Mouse (Mus musculus) urinary bladder, postnatal 14 days (tissue): ENCODE data around the gene Cab39.
A peak's percentile ranks its signal among the peaks of the same experiment; 100 is the strongest.
"Not testable (repeated sequence)": the region's sequence is repeated elsewhere in the genome, so short reads cannot be mapped to it uniquely, and the experiment has no call there.

Source experiments
- DNase-seq: peaks from one replicate; pipeline ENCODE4 v3.0.0; 2021; ENCODE audit warnings: low spot score

Cab39 gene

DNA sequence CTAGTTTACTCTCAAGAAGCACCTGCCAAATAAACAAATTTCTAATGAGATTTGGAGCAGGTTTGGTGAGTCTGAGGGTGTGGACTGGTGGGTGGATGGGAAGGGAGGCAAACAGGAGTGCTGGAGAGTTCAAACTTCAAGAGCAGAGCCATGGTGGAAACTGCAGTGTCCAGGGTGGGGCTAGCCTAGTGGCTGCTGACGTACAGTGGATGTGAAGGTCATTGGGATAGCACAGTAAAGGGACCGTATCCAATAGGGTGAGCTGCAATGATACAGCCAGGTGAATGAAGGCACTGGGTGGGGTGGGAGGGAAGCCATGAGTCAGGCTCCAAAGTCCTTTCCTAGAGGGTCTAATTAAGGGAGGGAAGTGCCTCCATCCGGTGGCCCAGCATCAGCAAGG lies 2.7 kb upstream of the Cab39 start:
- no peak for DNase-seq

DNA sequence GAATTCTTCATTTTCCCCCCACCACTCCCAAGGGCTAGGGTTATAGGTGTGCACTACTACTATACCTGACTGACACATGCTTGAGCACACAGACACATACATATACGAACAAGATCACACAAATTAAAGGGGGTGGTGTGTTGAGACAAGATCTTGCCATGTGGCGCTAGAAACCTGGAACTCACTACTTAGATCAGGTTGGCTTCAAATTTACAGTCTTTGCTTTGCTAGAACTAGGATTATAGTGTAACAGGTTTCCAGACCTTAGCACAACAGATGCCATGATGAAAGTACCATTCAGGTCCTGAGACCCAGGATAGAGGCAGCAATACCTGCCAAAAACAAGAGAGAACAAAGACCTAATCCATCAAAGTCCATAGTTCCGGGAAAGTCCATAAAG lies 1.8 kb upstream of the Cab39 start:
- DNase-seq = no peak

DNA sequence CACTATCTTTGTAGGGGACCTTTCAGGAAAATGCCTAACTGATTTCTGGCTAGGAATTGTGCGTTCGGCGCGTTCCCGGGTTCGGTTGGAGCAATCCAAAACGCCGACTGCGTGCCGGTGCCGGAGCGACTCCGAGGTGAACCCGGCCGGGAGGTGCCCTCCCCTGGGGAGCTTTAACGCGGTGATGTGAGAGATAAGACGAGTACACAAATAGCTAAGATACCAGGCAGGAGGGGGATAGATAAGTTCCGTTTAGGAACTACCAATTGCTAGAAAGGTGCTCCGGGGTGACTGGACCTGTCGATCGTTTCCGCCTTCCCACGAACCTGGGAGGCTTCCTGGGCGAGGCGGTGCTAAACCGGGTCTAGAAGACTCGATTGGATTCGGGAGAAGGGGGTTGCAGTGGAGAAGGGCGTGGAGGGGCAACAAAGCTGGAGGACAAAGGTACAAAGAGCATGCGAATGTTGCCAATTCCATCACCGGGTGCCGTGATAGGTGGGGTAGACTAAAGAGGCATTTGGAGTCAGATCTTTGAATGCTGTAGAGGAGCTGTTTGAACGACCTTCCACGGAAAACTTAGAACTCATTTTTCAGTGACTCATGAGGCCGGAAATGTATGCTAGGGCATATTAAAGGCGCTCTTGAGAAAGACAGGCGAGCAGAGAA lies 998 bp downstream of the Cab39 start:
- peak; percentile 66 for DNase-seq

DNA sequence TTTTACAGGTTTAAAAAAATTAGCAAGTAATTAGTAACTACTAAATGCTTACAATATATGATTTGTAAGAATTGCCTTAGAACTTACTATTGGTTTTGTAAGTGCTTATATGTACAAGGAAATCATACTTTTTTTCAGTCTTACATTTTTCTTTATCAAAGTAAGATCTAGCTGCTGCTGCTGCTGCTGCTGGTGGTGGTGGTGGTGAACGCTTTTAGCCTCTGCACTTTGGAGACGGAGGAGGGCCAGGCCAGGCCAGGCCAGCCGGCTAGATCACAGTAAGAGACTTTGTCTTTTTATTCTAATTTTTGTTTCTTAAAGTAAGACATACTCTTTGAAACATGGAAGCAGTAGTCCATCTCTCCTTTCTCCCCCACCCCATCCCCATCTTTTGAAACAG lies 2.0 kb downstream of the Cab39 start:
- DNase-seq = no peak

DNA sequence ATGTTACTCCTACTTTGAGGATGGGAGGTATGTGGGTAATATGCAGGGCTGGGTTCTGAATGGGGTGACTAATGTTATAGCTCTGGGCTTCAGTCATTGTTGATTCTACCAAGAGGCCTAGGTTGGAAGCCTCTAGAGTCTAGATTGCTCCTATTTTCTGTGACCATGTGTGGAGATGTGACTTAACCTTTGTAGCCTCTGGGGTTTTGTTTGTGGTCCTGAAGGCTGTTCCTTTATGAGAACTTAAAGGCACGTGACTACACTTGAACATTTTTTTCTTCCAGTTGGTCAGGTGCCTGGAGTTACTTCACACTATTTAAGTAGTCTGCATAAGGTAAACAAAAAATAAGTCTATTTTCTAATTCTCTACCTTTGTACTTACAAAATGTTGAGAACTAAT lies 6.5 kb downstream of the Cab39 start:
- no peak for DNase-seq

DNA sequence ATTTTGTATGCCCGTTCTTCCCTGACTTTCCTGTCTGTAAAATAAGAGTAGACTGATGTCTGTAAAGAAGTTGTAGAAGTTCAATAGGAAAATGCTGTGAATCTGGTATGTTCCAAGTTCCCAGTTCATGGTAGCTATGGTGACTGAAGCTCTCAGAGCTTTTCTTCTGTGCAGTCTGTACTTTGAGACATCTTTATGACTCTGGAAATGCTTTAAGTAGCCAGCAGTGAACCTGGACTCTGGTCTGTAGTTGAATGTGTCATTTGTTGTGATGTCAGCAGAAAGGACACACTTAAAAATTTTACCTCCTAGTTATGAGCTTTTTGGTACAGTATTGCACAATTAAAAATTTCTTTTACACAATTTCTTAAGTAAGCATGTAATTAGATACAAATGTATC lies 9.3 kb downstream of the Cab39 start:
- DNase-seq = no peak

DNA sequence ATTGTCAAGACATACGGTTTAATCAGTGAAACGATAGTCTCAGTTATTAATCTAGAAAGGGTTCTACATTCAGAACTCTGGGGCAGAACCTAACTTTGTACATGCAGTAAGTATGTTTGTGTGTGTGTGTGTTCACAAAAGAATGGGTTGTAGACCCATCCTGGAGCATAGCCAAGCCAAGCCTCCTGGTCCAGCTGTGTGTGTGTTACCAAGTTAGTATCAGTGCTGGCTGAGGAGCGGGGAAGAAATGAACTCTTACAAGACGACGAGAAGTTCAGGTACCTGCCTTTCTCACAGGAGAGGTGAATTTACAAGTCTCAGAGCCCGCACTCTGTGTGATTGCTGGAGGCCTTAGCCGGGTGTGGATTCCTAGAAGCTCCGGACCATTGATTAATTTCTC lies 11.3 kb downstream of the Cab39 start:
- no peak for DNase-seq

DNA sequence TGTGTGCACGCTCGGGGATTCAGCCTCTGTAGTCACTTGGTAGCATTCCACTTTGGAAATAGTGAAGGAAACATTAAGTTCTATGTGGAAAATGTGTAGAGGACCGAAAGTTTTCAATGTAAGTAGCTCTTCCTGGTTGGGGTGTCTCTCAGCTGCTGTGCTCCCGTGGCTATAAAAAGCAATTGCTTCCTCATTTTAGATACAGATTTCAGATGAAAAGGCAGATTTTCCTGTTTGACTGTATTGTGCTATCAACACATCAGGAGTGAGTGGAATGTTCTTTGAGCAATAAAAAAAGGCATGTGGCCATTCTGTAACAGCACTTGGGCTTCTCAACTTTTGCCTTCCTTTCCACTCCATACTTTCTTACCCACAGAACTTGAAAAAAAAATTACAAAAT lies 16.0 kb downstream of the Cab39 start:
- no peak for DNase-seq

DNA sequence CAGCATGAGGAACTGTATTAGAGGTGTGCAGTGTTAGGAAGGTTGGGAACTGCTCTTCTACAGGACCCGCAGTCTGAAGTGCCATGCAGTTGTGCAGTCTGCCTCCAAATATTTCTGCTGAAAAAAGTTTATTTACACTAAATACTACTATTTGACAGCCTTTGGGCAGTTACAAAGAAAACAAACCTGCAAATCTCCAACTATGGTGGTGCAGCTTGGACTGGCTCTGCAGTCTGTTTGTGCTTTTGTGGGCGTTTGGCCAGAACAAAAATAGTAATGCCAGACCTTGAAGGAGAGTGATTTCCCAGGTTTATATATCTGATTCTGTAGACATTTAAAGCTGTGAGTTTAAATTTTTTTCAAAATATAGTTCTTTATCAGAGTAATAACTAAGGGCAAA lies 17.1 kb downstream of the Cab39 start:
- no peak for DNase-seq

DNA sequence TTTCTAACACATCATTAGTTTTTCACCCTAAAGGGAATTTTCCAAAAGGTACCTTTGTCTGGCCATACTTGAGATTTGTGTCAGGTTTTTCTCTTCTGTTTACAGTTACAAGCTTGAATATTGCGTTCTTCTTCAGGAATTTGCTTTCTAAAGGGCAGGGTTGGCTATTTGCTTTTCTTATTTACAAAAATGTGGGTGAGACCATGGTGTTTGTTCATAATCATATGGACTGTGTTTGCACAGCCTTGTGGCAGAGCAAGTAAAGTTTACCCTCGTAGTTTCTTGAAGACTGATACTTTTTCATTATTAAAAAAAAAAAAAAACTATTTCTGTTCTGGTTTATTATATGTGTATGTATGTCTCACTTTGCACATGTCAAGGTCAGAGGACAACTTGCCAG lies 17.5 kb downstream of the Cab39 start:
- no peak for DNase-seq

DNA sequence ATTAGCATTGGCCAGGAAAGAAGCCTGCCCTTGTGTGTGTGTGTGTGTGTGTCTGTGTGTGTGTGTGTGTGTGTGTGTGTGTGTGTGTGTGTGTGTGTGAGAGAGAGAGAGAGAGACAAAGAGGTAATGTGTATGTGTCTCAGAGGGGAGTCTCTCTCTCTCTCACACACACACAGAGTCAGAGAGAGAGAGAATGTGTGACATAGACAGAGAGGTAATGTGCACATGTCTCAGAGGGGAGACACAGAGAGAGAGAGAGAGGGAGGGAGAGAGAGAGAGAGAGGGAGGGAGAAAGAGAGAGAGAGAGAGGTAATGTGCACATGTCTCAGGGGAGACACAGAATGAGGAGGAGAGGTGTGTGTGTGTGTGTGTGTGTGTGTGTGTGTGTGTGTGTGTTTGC lies 21.0 kb downstream of the Cab39 start:
- DNase-seq = not testable (repeated sequence)

DNA sequence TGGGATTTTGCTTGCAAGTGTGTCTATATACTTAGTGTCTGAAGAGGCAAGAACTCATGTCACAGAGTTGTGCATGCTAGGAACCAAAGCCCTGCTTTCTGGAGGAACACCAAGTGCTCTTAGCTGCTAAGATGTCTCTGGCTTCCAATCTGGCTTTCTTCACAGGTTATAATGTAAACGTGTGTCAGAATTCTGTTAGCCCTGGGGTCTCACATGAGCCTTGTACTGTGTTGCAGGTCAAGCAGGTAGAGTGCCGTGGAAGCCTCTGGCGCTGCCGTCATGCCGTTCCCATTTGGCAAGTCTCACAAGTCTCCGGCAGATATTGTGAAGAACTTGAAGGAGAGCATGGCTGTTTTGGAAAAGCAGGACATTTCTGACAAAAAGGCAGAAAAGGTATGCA lies 24.9 kb downstream of the Cab39 start:
- DNase-seq = no peak

DNA sequence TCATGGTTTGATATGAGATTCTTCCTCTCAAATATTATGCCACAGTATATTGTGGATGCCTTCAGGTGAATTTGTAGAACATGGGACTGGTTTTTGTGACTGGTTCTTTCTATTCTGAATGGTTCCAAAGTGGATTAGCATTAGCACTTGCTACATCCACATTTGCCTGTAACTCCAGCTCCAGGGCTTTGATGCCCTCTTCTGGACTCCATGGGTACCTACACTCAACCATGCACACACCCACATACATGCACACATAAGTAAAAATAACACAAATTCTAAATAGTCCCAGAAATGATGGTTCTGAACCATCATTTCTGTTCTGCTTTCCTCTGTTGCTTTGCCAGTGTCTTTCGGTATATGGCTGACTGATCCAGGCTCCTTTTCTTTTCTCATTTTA lies 26.5 kb downstream of the Cab39 start:
- no peak for DNase-seq

DNA sequence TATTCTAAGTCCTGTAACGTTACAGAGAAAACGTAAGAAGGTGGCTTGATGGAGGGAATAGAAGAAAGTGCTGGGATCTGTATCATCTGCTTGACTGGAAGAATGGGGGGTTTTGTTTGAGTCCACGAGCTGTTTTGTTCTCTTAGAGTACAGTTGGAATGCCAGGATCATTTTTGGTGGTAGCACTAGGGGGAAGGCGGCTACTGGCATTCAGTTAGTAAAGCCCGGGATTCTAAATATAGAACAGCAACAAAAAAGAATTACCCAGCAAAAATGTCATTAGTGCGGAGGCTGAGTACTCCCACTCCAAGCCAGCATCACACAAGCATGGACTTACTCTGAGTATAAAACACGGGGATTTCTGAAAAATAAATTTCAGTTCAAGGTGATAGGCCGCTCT lies 29.0 kb downstream of the Cab39 start:
- DNase-seq = no peak

DNA sequence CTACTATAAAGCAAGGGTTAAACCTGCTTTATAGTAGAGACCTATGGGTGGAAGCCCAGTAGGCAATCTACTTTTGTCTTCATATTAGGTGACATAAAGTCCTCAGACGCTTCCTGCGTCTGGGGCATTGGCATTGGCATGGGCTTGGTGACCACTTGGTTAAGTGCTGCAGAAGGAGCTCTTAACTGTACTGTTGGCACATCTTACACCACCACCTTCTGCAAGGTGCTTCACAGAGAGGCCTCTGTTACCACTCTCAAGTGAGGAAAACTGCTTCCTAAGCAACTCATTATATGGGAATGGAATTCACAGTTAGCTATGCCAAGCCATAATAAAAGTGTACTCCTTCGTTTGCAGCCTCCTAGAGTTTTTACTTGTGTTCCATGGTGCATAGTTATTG lies 31.7 kb downstream of the Cab39 start:
- DNase-seq = no peak

DNA sequence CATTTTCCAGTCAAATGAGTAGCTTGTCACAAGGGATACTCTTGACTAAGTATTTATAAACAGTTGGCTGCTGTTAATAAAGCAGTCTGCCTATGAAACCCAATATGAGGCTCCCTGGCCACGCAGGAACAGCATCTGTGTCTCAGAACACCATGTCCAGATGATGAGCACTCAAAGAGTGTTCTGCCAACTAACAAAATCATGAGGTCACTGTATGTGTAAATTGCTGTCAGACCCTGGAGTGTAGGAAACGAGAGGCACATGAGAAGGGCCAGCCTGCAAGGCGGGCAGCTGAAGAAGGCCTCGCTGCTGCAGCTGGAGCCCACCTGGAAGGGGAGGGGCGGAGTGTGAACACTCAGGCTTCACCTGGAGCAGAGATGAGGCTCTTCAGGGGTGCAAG lies 33.9 kb downstream of the Cab39 start:
- DNase-seq = no peak

DNA sequence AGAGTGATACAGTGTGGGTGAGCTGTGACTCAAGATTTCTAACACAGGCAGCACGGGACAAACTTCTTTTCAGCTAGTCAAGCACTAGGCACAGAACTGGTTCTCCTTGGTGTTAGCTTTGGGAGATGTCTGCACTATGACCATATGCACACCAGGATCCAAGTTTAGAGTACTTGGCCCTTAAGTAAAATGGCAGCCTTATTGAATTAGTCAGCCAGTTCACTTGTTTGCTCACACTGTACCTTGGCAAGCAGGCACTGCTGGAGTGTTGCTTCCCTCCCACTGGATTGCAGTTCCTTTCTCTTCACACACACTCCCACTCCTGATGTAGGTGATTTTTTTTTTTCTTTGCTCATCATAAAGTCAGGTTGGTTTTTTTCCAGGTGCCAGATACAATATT lies 35.8 kb downstream of the Cab39 start:
- no peak for DNase-seq

DNA sequence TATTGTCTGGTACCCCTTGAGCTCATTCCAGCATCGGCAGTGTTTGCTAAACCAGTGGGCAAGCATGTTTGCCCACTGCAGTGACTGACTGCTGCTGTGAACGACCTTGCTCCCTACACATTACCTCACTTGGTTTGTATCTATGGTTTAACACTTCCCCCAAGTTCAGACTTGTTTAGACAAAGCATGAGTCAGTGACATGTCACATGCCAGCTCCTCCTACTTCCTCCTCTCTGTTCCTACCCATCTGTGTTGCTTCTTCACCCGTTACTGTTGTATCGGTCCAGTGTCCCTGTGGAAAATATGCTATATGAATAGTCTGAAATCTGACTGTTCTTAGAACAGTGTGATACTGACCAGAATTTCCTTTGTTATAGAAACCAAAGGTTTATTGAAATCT lies 44.8 kb downstream of the Cab39 start:
- peak; percentile 16 for DNase-seq

DNA sequence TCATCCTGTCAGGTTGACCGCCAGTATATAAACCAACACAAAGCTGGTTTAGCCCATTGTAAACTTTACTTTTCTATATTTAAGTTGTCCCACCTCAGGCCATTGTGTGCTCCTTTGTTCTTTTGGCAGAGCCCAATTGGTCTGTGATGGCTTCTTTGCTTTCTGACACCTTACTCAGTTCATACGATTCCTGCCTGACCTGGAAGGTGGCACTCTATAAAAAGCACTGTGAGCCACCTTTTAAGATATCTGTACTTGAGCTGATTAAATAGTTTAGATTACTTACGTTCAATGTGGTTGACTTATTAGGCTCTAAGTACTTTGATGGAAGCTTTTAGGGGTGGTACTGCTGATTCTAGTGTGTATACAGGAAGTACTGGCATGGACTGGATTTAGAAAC lies 46.1 kb downstream of the Cab39 start:
- DNase-seq = no peak

DNA sequence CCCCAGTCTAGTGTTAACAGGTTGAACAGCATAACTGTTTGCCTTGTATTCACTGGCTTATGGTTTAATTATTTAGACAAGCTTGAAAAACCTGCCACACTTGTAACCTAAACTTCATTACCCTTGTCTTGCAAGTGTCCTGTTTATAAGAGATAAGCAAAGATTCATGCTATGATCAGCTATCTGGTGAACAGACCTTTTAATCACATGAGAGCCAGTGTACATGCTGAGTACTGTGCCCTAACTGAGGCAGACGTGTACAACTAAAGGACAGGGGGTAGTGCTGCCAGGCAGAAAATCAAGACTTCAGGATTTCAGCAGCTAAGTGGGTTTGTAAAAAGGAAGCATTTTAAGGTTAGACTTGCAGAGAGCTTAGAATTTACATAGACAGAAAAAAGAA lies 46.5 kb downstream of the Cab39 start:
- DNase-seq = no peak

DNA sequence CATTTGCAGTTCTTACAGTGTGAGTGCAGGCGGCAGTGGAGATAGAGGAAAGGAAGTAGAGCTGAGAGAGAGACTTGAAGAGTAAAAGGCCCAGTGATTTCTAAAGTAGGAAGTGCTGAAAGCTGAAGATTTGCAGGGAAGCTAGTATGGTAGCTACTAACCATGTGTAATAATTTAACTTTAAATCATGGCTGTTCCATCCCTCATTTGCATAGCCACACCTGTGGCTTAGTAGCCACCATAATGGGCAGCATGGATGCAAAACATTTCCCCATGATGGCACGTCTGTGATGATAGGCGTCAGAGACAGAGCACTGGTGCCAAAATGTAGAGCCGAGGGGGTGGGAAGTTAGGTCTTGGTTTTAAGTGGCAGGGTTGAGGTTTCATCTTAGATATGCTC lies 47.2 kb downstream of the Cab39 start:
- DNase-seq = no peak

DNA sequence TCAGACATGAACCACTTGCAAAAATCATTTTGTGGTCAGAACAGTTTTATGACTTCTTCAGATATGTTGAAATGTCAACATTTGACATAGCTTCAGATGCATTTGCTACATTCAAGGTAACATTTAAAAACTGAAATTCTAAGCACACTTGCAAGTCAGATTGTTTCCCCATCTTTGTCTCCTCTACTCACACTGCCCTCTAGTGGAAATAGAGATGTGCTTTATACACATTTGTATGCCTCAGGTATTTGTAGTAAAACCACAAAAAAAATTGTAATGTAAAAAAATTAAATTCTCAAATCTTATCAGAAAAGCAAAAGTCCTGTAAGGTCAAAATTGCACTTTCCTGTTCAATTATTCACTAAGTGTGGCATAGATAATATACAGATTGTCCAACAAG lies 49.0 kb downstream of the Cab39 start:
- no peak for DNase-seq

DNA sequence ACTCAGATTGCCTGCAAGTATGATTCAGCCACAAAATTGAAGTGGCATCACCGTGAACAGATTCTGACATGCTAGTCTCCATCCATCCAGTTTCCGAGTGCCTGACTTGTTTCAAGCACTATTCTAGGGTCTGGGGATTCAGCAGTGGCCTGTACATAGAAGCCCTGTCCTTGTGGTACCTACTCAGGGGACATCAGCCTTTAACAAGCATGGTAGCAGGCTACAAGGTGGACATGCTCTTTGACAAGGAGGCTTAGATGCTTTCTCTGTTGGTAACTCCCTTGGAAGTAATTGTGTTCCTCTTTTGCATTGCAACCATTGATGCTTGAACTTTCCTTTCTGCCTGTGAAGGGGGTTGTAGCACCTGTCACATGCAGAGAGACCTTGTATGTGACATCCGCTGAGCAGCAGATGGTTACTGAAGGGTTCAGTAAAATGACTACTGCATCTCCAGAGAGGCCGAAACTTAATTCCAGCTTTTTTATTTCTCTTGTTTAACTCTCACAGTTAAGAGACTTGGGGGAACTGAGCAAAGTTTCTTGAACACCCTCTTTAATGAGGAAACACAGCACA lies 50.1 kb downstream of the Cab39 start:
- DNase-seq = no peak

DNA sequence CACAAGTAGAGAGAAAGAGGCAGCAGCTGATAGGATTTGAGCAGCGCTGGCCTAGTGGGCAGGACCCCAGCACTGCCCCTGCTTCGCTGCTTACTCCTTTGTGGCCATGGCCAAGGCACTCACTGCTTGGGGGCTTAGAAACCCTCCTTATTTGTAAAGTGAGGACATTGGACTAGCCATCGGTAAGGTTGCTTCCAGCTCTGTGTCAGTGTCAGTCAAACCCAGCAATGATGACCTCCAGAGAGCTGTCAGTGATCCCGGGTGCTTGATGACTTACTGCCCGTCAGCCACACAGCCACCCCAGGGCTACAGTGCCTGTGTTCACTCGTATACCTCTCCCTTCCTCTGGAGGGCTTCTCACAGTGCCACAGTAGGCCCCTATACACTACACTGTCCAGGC lies 51.7 kb downstream of the Cab39 start:
- DNase-seq = no peak

DNA sequence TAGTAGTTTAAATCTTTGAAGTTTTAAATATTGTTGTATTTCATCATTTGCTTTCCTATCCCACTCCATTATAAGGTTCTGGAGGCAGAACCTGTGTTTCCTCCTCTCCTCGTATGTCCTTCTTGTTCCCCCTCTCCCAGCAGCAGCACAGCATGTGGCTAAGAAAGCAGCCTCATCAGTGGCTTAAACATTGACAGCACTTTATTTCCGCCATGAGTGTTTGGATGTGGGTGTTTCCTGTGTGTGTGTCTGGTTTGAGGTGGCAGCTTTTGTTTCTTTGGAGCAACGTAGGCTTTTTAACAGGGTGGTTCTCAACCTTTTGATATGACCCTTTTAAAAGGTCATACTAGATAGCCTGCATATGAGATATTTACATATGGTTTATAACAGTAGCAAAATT lies 52.2 kb downstream of the Cab39 start:
- no peak for DNase-seq
